Mouse (Mus musculus): ENCODE data around the gene Ccdc34. TPM values are rescaled to one million over a fixed set of nuclear protein-coding genes. Genes with fewer than 3 reads are reported as not detected.
A peak's percentile ranks its signal among the peaks of the same experiment; 100 is the strongest.

The Ccdc34 gene
- polyA plus RNA-seq, 1 experiment from 2014 or later, result 31.3 TPM

- no peaks in the 10 kb centered on the region for H3K27me3 ChIP-seq (ENCODE audit: control insufficient read depth, insufficient read depth, low read length)
- H3K4me3 ChIP-seq (ENCODE audit: low read depth, low read length), result no peak overlapping the region
- H3K9me3 ChIP-seq (replicated peaks; ENCODE audit: control insufficient read depth, low read length), result no peaks in the 10 kb centered on the region
- 78% methylated on average over 6 of the region's 6 CpGs for WGBS (ENCODE audit: insufficient replicate concordance)
- H3K4me2 ChIP-seq, result no peak overlapping the region
- H3K4me1 ChIP-seq (ENCODE audit: control insufficient read depth, insufficient read depth, low read length), result peaks cover 6% of the 10 kb centered on the region
- no peak for ATAC-seq (replicated peaks; ENCODE audit: insufficient number of reproducible peaks, low FRiP score, low TSS enrichment)
- no peaks in the 10 kb centered on the region for H3K36me3 ChIP-seq (ENCODE audit: control insufficient read depth, insufficient read depth, low read length)
- no peak overlapping the region for H3K9ac ChIP-seq (ENCODE audit: low read depth, low read length)
- no peak overlapping the region for H3K27ac ChIP-seq (ENCODE audit: low read depth, low read length)
Observed at GRCm38 (mm10) chr2:109977322-109977721, 40.3 kb upstream of the Ccdc34 start.

- Histone ChIP-seq H3K4me1 (ENCODE audit: control insufficient read depth, insufficient read depth, low read length) (peaks cover 6% of the 10 kb centered on the region), H3K9me3 (replicated peaks; ENCODE audit: control insufficient read depth, low read length) (no peaks in the 10 kb centered on the region), H3K36me3 (ENCODE audit: control insufficient read depth, insufficient read depth, low read length) (no peaks in the 10 kb centered on the region), H3K4me3 (ENCODE audit: low read depth, low read length) (no peak overlapping the region), H3K27ac (ENCODE audit: low read depth, low read length) (no peak overlapping the region), H3K9ac (ENCODE audit: low read depth, low read length) (no peak overlapping the region), H3K4me2 (no peak overlapping the region), H3K27me3 (ENCODE audit: control insufficient read depth, insufficient read depth, low read length) (no peaks in the 10 kb centered on the region)
- 0 out of 2 replicates have a peak, but pooled peaks have one; percentile 37 for ATAC-seq (replicated peaks; ENCODE audit: insufficient number of reproducible peaks, low FRiP score, low TSS enrichment)
Observed at GRCm38 (mm10) chr2:109979209-109979608, 38.4 kb upstream of the Ccdc34 start.

- Histone ChIP-seq H3K9ac (ENCODE audit: low read depth, low read length) (no peak overlapping the region), H3K36me3 (ENCODE audit: control insufficient read depth, insufficient read depth, low read length) (no peaks in the 10 kb centered on the region), H3K4me2 (no peak overlapping the region), H3K9me3 (replicated peaks; ENCODE audit: control insufficient read depth, low read length) (no peaks in the 10 kb centered on the region), H3K27ac (ENCODE audit: low read depth, low read length) (no peak overlapping the region), H3K4me1 (ENCODE audit: control insufficient read depth, insufficient read depth, low read length) (peaks cover 47% of the 10 kb centered on the region), H3K27me3 (ENCODE audit: control insufficient read depth, insufficient read depth, low read length) (no peaks in the 10 kb centered on the region), H3K4me3 (ENCODE audit: low read depth, low read length) (no peak overlapping the region)
- 94% methylated on average over 6 of the region's 6 CpGs for WGBS (ENCODE audit: insufficient replicate concordance)
- ATAC-seq (replicated peaks; ENCODE audit: insufficient number of reproducible peaks, low FRiP score, low TSS enrichment), result no peak
Observed at GRCm38 (mm10) chr2:109983435-109983834, 34.2 kb upstream of the Ccdc34 start.

GRCm38 (mm10) chr2:109984930-109985329 lies 32.7 kb upstream of the Ccdc34 start:
- WGBS (ENCODE audit: insufficient replicate concordance), result 20% methylated on average over 1 of the region's 1 CpGs
- ATAC-seq (replicated peaks; ENCODE audit: insufficient number of reproducible peaks, low FRiP score, low TSS enrichment), result no peak
- no peaks in the 10 kb centered on the region for H3K36me3 ChIP-seq (ENCODE audit: control insufficient read depth, insufficient read depth, low read length)
- no peaks in the 10 kb centered on the region for H3K9me3 ChIP-seq (replicated peaks; ENCODE audit: control insufficient read depth, low read length)
- H3K4me2 ChIP-seq, result no peak overlapping the region
- no peak overlapping the region for H3K27ac ChIP-seq (ENCODE audit: low read depth, low read length)
- peaks cover 54% of the 10 kb centered on the region for H3K4me1 ChIP-seq (ENCODE audit: control insufficient read depth, insufficient read depth, low read length)
- no peak overlapping the region for H3K9ac ChIP-seq (ENCODE audit: low read depth, low read length)
- H3K4me3 ChIP-seq (ENCODE audit: low read depth, low read length), result no peak overlapping the region
- H3K27me3 ChIP-seq (ENCODE audit: control insufficient read depth, insufficient read depth, low read length), result no peaks in the 10 kb centered on the region

GRCm38 (mm10) chr2:109985560-109985959 lies 32.1 kb upstream of the Ccdc34 start:
- H3K27ac ChIP-seq (ENCODE audit: low read depth, low read length), result peak overlapping the region; percentile 41; the same call in 1 of the 2 replicates
- no peak overlapping the region for H3K4me3 ChIP-seq (ENCODE audit: low read depth, low read length)
- 38% methylated on average over 9 of the region's 9 CpGs for WGBS (ENCODE audit: insufficient replicate concordance)
- no peaks in the 10 kb centered on the region for H3K27me3 ChIP-seq (ENCODE audit: control insufficient read depth, insufficient read depth, low read length)
- H3K36me3 ChIP-seq (ENCODE audit: control insufficient read depth, insufficient read depth, low read length), result no peaks in the 10 kb centered on the region
- ATAC-seq (replicated peaks; ENCODE audit: insufficient number of reproducible peaks, low FRiP score, low TSS enrichment), result no peak
- H3K4me2 ChIP-seq, result no peak overlapping the region
- peaks cover 59% of the 10 kb centered on the region for H3K4me1 ChIP-seq (ENCODE audit: control insufficient read depth, insufficient read depth, low read length)
- no peak overlapping the region for H3K9ac ChIP-seq (ENCODE audit: low read depth, low read length)
- no peaks in the 10 kb centered on the region for H3K9me3 ChIP-seq (replicated peaks; ENCODE audit: control insufficient read depth, low read length)

- Histone ChIP-seq H3K27ac (ENCODE audit: low read depth, low read length) (no peak overlapping the region), H3K9ac (ENCODE audit: low read depth, low read length) (no peak overlapping the region), H3K27me3 (ENCODE audit: control insufficient read depth, insufficient read depth, low read length) (no peaks in the 10 kb centered on the region), H3K9me3 (replicated peaks; ENCODE audit: control insufficient read depth, low read length) (no peaks in the 10 kb centered on the region), H3K4me3 (ENCODE audit: low read depth, low read length) (no peak overlapping the region), H3K4me2 (no peak overlapping the region), H3K36me3 (ENCODE audit: control insufficient read depth, insufficient read depth, low read length) (no peaks in the 10 kb centered on the region), H3K4me1 (ENCODE audit: control insufficient read depth, insufficient read depth, low read length) (peaks cover 59% of the 10 kb centered on the region)
- no peak for ATAC-seq (replicated peaks; ENCODE audit: insufficient number of reproducible peaks, low FRiP score, low TSS enrichment)
- 75% methylated on average over 11 of the region's 11 CpGs for WGBS (ENCODE audit: insufficient replicate concordance)
Observed at GRCm38 (mm10) chr2:109986036-109986785, 31.4 kb upstream of the Ccdc34 start.

GRCm38 (mm10) chr2:109987946-109988345 lies 29.7 kb upstream of the Ccdc34 start:
- H3K4me2 ChIP-seq, result no peak overlapping the region
- no peak for ATAC-seq (replicated peaks; ENCODE audit: insufficient number of reproducible peaks, low FRiP score, low TSS enrichment)
- H3K4me1 ChIP-seq (ENCODE audit: control insufficient read depth, insufficient read depth, low read length), result peaks cover 59% of the 10 kb centered on the region
- H3K4me3 ChIP-seq (ENCODE audit: low read depth, low read length), result no peak overlapping the region
- H3K27me3 ChIP-seq (ENCODE audit: control insufficient read depth, insufficient read depth, low read length), result no peaks in the 10 kb centered on the region
- no peak overlapping the region for H3K9ac ChIP-seq (ENCODE audit: low read depth, low read length)
- no peaks in the 10 kb centered on the region for H3K9me3 ChIP-seq (replicated peaks; ENCODE audit: control insufficient read depth, low read length)
- 78% methylated on average over 5 of the region's 5 CpGs for WGBS (ENCODE audit: insufficient replicate concordance)
- no peak overlapping the region for H3K27ac ChIP-seq (ENCODE audit: low read depth, low read length)
- H3K36me3 ChIP-seq (ENCODE audit: control insufficient read depth, insufficient read depth, low read length), result no peaks in the 10 kb centered on the region

- H3K4me2 ChIP-seq, result peak overlapping the region; percentile 27; the same call in 1 of the 2 replicates
- peaks cover 59% of the 10 kb centered on the region for H3K4me1 ChIP-seq (ENCODE audit: control insufficient read depth, insufficient read depth, low read length)
- H3K9me3 ChIP-seq (replicated peaks; ENCODE audit: control insufficient read depth, low read length), result no peaks in the 10 kb centered on the region
- no peaks in the 10 kb centered on the region for H3K27me3 ChIP-seq (ENCODE audit: control insufficient read depth, insufficient read depth, low read length)
- H3K27ac ChIP-seq (ENCODE audit: low read depth, low read length), result peak overlapping the region; percentile 46; the same call in 1 of the 2 replicates
- no peak overlapping the region for H3K4me3 ChIP-seq (ENCODE audit: low read depth, low read length)
- 4% methylated on average over 3 of the region's 3 CpGs for WGBS (ENCODE audit: insufficient replicate concordance)
- peak; percentile 72; the same call in 1 of the 2 replicates for ATAC-seq (replicated peaks; ENCODE audit: insufficient number of reproducible peaks, low FRiP score, low TSS enrichment)
- no peak overlapping the region for H3K9ac ChIP-seq (ENCODE audit: low read depth, low read length)
- no peaks in the 10 kb centered on the region for H3K36me3 ChIP-seq (ENCODE audit: control insufficient read depth, insufficient read depth, low read length)
Observed at GRCm38 (mm10) chr2:109989196-109989595, 28.4 kb upstream of the Ccdc34 start.
